Comparison of ENCODE assay signal across 19 mouse cellular contexts in the genomic region with DNA sequence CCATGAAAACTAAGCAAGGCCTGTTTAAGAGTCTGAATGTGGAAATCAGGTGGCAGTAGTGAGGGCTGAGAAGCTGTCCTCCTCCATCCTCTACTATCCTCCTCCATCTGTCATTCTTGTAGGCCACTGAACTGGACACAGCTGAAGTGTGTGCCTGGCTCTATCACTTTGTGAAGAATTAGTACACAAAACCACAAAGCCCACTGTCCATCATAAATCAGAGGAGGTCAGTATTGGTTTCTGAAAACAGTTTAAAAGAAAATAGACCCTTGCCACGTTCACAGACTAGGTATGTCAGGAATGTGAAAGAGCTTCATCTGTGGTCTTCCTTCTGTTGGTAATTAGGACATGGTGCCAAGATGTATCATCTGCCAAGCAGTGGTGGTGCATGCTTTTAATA.
DNase-seq lines count a peak whose midpoint lies in the region; ATAC-seq and TF ChIP-seq lines count a peak whose summit lies in the region.
"Had no signal": no experiment of that assay in that cellular context is flagged by ENCODE, and none has a peak within 500 bp of the region (broad histone marks: within the 10 kb centered on the region; RNA-seq: fewer than 3 reads in every experiment).

No protein-coding gene starts in this region.

- POLR2A ChIA-PET in Patski (lab: Charles Lee): interaction anchor here (1.3 kb wide), 1 partner anchor 9 kb away, joined by 3 read pairs; no protein-coding TSS in a partner anchor

- ATAC-seq in Patski: peak; percentile 86
- ATAC-seq in monocyte, adult 5-6 weeks (replicated peaks; ENCODE audit: insufficient number of reproducible peaks, low FRiP score, low TSS enrichment, poor library complexity, severe bottlenecking): no peak
- ATAC-seq: forebrain, embryonic 14.5 days; forebrain, embryonic 16.5 days had no signal

- CTCF ChIA-PET in Patski (lab: Charles Lee): interaction anchor here (1.1 to 1.4 kb wide), 3 partner anchors 10 to 72 kb away, joined by 3 to 4 read pairs (median 3); no protein-coding TSS in a partner anchor

- H3K27me3 ChIP-seq in Patski: no peaks in the 10 kb centered on the region
- H3K27me3 ChIP-seq: embryonic facial prominence, embryonic 13.5 days; embryonic facial prominence, embryonic 15.5 days; forebrain, embryonic 12.5 days had no signal

- in situ Hi-C loops in Patski (cut with MboI; ENCODE audit: low pct_unique_long_range_greater_than_20kb): no loop called here

- DNase-seq in 3134 (ENCODE audit: extremely low read depth, insufficient read length, low spot score) (peak; percentile 21), 3T3-L1 (ENCODE audit: low read depth, low spot score) (peak; percentile 37), Patski (ENCODE audit: low read depth, low spot score) (no peak)
- DNase-seq in cerebellum, adult 9-10 months: no peak
- DNase-seq: adrenal gland, adult 2 months; adrenal gland, postnatal 10 days; adrenal gland, postnatal 36 days; cerebellum, adult 11-12 months; cerebellum, adult 2 months; cerebellum, adult 9-11 months; cerebellum, postnatal 14 days; cerebellum, postnatal 36 days; embryo, embryonic 11 days had no signal

- no peak for TF ChIP-seq CTCF in Patski (IDR thresholded peaks at IDR 0.05)

Comparison
In these comparisons a context has a peak if more than half of its experiments do, and no peak if none do; other contexts are left out.
1. DNase-seq: peak in 3134 (single experiment) and 3T3-L1 (single experiment); none in Patski (single experiment) and cerebellum, adult 9-10 months (single experiment).